Mouse (Mus musculus) v-Abl transformed pro-B cells (cell line): ENCODE data around the gene Abhd16a.

Source experiments
- in situ Hi-C, 2 experiments: fragments of 400-800 bp; cut with MboI; formaldehyde crosslinking; loops; one replicate each; pipeline ENCODE4 v1.15.1; 2025; ENCODE audit not compliant: unreplicated experiment in 2 of 2

The Abhd16a gene

DNA sequence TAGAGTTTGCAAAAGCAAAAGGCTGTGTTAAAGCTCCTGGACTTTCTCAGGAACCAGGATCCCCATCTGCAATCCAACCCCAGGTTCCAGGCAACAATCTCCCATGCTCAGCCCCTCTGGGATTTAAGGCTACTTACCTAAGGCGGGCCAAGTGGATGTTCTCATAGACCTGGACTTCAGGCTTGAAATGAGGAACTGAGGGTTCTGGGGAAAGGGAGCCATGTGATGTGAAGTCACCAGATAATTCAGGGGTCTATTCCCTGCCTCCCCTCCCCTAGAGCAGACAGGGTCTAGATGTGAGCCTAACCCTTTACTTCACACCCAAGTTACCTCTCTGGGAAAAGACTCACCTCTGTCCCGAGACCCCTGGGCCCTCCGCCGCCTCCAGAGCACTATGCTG, 8.4 kb upstream of the Abhd16a start:
- in situ Hi-C loops = loop anchor here in 1 of 2 experiments (25.0 kb wide), 1 partner anchor 218 kb away; the partner anchor contains the start of genes Cfb, Nelfe and Skiv2l

- in situ Hi-C loops = loop anchor here in 1 of 2 experiments (25.0 kb wide), 1 partner anchor 221 kb away; the partner anchor contains the start of genes Cfb, Nelfe and Skiv2l
Measured at GRCm38 (mm10) chr17:35082841-35083576, 6.1 kb upstream of the Abhd16a start.

GRCm38 (mm10) chr17:35083929-35084497, 5.0 kb upstream of the Abhd16a start:
- in situ Hi-C loops = loop anchor here in 1 of 2 experiments (25.0 kb wide), 1 partner anchor 222 kb away; the partner anchor contains the start of genes Cfb, Nelfe and Skiv2l

GRCm38 (mm10) chr17:35085208-35085865, 3.7 kb upstream of the Abhd16a start, which contains the start of gene Ly6g6f:
TSS of gene Ly6g6f (minus strand) at chr17:35085610.
- in situ Hi-C loops = loop anchor here in 1 of 2 experiments (25.0 kb wide), 1 partner anchor 223 kb away; the partner anchor contains the start of genes Cfb, Nelfe and Skiv2l

DNA sequence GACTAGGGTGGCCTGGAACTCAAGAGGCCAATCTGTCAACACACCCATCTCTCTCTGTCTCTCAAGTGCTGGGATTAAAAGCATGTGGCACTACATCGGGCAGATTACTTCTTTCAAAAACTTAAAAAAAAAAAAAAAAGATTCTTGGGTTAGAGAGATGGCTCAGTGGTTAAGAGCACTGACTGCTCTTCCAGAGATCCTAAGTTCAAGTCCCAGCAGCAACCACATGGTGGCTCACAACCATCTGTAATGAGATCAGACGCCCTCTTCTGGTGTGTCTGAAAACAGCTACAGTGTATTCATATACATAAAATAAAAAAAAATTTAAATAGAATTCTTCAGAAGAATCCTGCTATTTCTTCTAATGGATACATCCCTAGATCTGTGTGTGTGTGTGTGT, 912 bp upstream of the Abhd16a start:
- in situ Hi-C loops = loop anchor here in 1 of 2 experiments (25.0 kb wide), 1 partner anchor 226 kb away; the partner anchor contains the start of genes Cfb, Nelfe and Skiv2l

DNA sequence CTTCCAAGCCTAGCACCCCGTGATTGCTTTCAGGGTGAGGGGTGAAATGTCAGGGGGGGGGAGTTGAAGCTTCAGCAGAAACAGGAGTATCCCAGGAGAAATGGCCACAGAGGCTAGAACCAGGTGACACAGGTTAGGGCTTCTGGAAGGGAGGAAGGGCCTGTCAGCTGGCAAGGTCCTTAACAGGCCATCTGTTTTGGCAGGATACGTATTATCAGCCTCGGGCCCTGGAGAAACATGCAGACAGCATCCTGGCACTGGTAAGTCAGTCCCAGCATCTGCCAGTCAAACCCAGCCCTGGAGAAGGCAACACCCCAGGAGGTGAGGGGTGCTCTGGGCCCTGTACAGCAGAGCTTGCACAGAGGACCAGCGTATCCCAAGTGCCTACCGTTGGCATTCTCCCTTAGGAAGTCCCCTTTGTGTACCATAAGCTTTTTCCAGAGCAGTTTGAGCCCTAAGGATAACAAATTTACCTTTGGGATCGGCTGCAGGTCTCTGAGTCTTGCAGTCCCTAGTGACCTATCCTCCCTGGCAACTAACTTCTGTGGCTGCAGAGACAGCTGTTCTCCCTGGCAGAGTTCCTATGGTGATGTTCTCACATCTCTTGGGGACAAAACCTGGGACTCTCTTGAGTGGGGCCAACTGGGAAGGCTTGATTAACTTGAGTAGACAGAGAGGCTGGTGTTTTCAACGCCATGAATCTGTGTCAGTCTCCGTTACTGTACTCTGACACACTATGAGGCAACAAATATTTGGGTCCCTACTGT, 1.3 kb downstream of the Abhd16a start:
- in situ Hi-C loops = loop anchor here in 1 of 2 experiments (25.0 kb wide), 1 partner anchor 228 kb away; the partner anchor contains the start of genes Cfb, Nelfe and Skiv2l

- in situ Hi-C loops = loop anchor here in 1 of 2 experiments (25.0 kb wide), 1 partner anchor 230 kb away; the partner anchor contains the start of genes Cfb, Nelfe and Skiv2l
Measured at GRCm38 (mm10) chr17:35092403-35093198, 3.5 kb downstream of the Abhd16a start.

GRCm38 (mm10) chr17:35094475-35095365, 5.7 kb downstream of the Abhd16a start:
- in situ Hi-C loops = loop anchor here in 1 of 2 experiments (25.0 kb wide), 1 partner anchor 232 kb away; the partner anchor contains the start of genes Cfb, Nelfe and Skiv2l

- in situ Hi-C loops = loop anchor here in 1 of 2 experiments (25.0 kb wide), 1 partner anchor 234 kb away; the partner anchor contains the start of genes Cfb, Nelfe and Skiv2l
Measured at GRCm38 (mm10) chr17:35096597-35096996, 7.5 kb downstream of the Abhd16a start.

DNA sequence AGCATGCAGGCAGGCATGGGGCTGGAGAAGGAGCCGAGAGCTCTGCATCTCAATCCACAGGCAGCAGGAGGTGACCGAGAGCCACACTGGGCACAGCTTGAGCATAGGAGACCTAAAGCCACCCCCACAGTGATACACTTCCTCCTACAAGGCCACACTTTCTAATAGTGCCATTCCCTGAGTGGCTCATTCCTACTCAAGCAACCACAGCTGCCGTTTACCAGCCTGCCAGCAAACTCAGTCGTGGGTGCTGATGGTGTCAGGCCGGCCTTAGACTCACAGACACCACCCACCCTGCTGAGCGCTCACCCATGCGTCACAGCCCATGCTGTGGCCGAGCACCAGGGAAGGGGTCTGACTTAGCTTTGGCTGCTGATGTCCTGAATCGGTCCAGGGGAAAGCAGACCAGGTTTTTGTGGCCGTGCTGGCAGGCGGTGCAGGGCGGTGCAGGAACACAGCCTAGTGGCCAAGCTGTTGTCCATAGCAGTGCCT, 8.1 kb downstream of the Abhd16a start:
- in situ Hi-C loops = loop anchor here in 1 of 2 experiments (25.0 kb wide), 1 partner anchor 235 kb away; the partner anchor contains the start of genes Cfb, Nelfe and Skiv2l

- in situ Hi-C loops = loop anchor here in 1 of 2 experiments (10.0 kb wide), 1 partner anchor 75 kb away; the partner anchor contains the start of gene Sapcd1
Measured at GRCm38 (mm10) chr17:35100196-35100765, 11.2 kb downstream of the Abhd16a start.

DNA sequence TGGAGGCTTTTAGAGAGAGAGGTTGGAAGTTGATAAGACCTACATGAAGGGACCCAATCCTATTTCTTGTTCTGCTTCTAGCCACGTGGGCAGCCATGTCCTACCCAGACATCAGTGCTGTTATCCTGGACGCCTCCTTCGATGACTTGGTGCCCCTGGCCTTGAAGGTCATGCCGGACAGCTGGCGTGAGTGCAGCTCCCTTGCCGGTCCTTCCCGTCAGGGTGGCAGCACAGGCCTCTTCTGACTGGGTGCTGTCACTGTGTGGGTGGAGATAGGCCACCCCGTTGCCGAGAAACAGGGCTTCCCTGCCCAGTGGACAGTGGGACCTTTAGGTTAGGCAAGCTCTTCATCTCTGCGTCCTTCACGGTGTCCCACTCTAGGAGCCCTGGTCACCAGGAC, 12.1 kb downstream of the Abhd16a start:
- in situ Hi-C loops = loop anchor here in 1 of 2 experiments (10.0 kb wide), 1 partner anchor 76 kb away; the partner anchor contains the start of gene Sapcd1

GRCm38 (mm10) chr17:35102299-35102698, 13.2 kb downstream of the Abhd16a start:
- in situ Hi-C loops = loop anchor here in 1 of 2 experiments (10.0 kb wide), 1 partner anchor 77 kb away; the partner anchor contains the start of gene Sapcd1

GRCm38 (mm10) chr17:35103221-35103690, 14.2 kb downstream of the Abhd16a start:
- in situ Hi-C loops = loop anchor here in 1 of 2 experiments (10.0 kb wide), 1 partner anchor 78 kb away; the partner anchor contains the start of gene Sapcd1

DNA sequence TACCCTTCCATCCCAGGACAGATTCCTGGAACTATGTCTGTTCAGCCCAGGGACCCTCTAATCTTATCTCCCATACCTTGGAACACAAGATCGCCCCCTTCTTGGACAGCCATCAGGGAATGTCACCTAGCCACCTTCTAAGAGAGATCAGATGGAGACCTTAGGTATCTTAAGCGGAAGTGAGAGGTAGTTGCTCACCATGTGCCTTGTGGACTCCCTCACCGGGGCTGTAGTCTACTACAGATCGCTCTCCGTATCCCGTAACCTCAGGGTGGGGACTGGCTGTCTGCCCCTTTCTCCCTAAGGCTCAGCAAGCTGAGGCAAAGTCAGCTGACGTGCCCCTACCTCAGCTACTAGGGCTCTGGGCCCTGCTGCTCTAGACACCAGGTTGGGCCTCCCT, 15.0 kb downstream of the Abhd16a start:
- in situ Hi-C loops = loop anchor here in 1 of 2 experiments (10.0 kb wide), 1 partner anchor 79 kb away; the partner anchor contains the start of gene Sapcd1

- in situ Hi-C loops = loop anchor here (5.0 to 10.0 kb wide), 2 partner anchors 42 to 80 kb away; partner anchors contain the start of gene Sapcd1 (in 1 of the 2)
Measured at GRCm38 (mm10) chr17:35104754-35105153, 15.7 kb downstream of the Abhd16a start.
